Mouse (Mus musculus) left cerebral cortex, postnatal 25 days (tissue): Measurements from ENCODE around the gene Jagn1. TPM values are rescaled to one million over a fixed set of nuclear protein-coding genes. Genes with fewer than 3 reads are reported as not detected.

Experiments used
- microRNA-seq, 2 experiments: library from miRNA; unstranded; fragments of <30 nt; microRNA quantifications; one replicate each; pipeline ENCODE4 v1.2.0; 2022
- total RNA-seq, 2 experiments: library from RNA; stranded (reverse); gene quantifications; 2 replicates each; pipeline ENCODE4 v1.2.3; 2021

Jagn1 gene
- total RNA-seq, 2 experiments from 2014 or later, result 40.9 to 47.4 TPM

Small RNA genes lying within 50 kb of the gene (microRNA-seq; reads per million reads assigned to microRNA genes)
- gene Gm24387, result 0 reads per million in 2 experiments

Other genes starting within 250 kb of the Jagn1 start
- 10 to 100 TPM; 82.9 to 92.8 TPM for gene Lhfpl4, start 247.2 kb upstream of the Jagn1 start, total RNA-seq
- 10 to 100 TPM; 14.4 to 16.6 TPM for gene Mtmr14, start 204.7 kb upstream of the Jagn1 start, total RNA-seq
- gene Cpne9, start 160.3 kb upstream of the Jagn1 start, total RNA-seq, result 10 to 100 TPM; 65.3 to 72.2 TPM
- gene Brpf1, start 135.4 kb upstream of the Jagn1 start, total RNA-seq, result 10 to 100 TPM; 29.2 to 29.6 TPM
- gene Ogg1, start 115.6 kb upstream of the Jagn1 start, total RNA-seq, result 1 to 10 TPM; 6.0 to 6.1 TPM
- 100 to 1,000 TPM; 109 to 126 TPM for gene Camk1, start 98.6 kb upstream of the Jagn1 start, total RNA-seq
- 10 to 100 TPM; 48.3 to 51.5 TPM for gene Tada3, start 64.7 kb upstream of the Jagn1 start, total RNA-seq
- gene Arpc4, start 64.5 kb upstream of the Jagn1 start, total RNA-seq, result 100 to 1,000 TPM; 259 to 284 TPM
- 10 to 100 TPM; 11.5 to 13.1 TPM for gene Ttll3, start 53.3 kb upstream of the Jagn1 start, total RNA-seq
- gene Rpusd3, start 23.2 kb upstream of the Jagn1 start, total RNA-seq, result 10 to 100 TPM; 17.0 to 21.0 TPM
- not detected for gene Cidec, start 6.8 kb upstream of the Jagn1 start, total RNA-seq
- gene Il17re, start 15.9 kb downstream of the Jagn1 start, total RNA-seq, result under 1 TPM; 0.34 to 0.66 TPM
- 1 to 10 TPM; 4.6 to 5.7 TPM for gene Il17rc, start 28.9 kb downstream of the Jagn1 start, total RNA-seq
- gene Creld1, start 40.7 kb downstream of the Jagn1 start, total RNA-seq, result 100 to 1,000 TPM; 114 to 121 TPM
- gene Prrt3, start 59.4 kb downstream of the Jagn1 start, total RNA-seq, result 10 to 100 TPM; 56.2 to 57.0 TPM
- 10 to 100 TPM; 82.5 to 83.2 TPM for gene Emc3, start 89.1 kb downstream of the Jagn1 start, total RNA-seq
- 1 to 10 TPM; 1.9 to 2.1 TPM for gene Fancd2, start 89.1 kb downstream of the Jagn1 start, total RNA-seq
- gene Fancd2os, start 158.1 kb downstream of the Jagn1 start, total RNA-seq, result under 1 TPM; 0.25 to 0.34 TPM
- 100 to 1,000 TPM; 249 to 254 TPM for gene Brk1, start 162.2 kb downstream of the Jagn1 start, total RNA-seq
- 10 to 100 TPM; 50.4 to 51.4 TPM for gene Vhl, start 181.4 kb downstream of the Jagn1 start, total RNA-seq
- gene Irak2, start 195.9 kb downstream of the Jagn1 start, total RNA-seq, result 10 to 100 TPM; 18.5 to 21.1 TPM